Mouse (Mus musculus): ENCODE measurements around the gene Lzts2.
A peak's percentile ranks its signal among the peaks of the same experiment; 100 is the strongest.

Lzts2 gene

DNA sequence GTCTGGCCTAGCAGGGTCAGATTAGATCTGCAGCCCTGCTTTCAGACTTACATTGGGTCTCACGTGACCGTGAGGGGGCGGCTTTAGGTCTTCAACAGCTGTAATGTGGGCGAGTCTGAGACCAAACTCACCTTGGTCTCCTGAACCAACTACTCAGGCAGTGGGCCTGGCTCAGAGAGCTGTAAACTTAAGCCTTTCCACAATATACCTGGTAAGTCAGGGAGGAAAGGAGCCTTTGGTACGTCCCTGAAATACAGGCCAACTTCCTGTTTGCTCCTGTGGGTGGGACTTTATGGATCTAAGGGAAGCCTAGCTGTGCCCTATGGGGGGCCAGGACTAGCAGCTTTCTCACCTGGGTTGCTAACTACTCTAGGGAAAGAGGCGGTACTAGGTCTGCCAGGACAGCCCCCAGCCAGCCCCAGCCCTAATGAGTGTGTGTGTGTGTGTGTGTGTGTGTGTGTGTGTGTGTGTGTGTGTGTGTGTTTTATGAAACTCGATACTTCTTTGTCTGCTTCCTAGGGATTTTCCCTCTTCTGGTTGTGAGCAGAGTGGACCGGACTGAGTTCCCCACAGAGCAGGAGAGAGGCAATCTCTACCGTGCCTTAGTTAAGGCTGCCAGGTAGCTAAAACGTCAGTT is at the start of gene Lzts2:
Gene Lzts2, plus strand, starts transcription at position 80 of the 637 bp plus-strand sequence.
- DNase-seq (ENCODE audit: low spot score), result no peak

GRCm38 (mm10) chr19:44965978-44966377 is 48.2 kb upstream of the Lzts2 start:
- DNase-seq (ENCODE audit: low spot score), result no peak

- no peak for DNase-seq (ENCODE audit: low spot score)
These were observed 45.9 kb upstream of the Lzts2 start for GRCm38 (mm10) chr19:44968329-44968728.

DNA sequence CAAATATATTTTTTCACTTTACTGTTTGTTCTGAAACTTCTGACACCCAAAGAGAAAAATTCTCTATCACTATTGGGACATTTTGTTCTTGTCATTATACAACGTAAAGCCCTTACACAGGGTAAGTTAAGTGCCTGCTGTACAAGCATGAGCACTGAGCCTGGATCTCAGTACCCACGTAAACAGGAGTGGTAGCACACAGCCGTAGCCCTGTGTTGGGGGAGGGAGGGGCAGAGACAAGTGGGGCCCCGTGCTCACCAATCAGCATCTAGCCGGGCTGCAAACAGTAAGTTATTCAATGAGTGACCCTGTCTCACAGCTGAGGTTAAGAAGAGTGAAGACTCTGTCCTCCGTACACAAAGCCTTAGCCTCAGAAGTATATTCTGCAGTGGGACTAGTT is 37.6 kb upstream of the Lzts2 start:
- no peak for DNase-seq (ENCODE audit: low spot score)

GRCm38 (mm10) chr19:44977148-44977547 is 37.1 kb upstream of the Lzts2 start:
- DNase-seq (ENCODE audit: low spot score), result no peak

GRCm38 (mm10) chr19:44980787-44981186 is 33.4 kb upstream of the Lzts2 start:
- no peak for DNase-seq (ENCODE audit: low spot score)

- no peak for DNase-seq (ENCODE audit: low spot score)
These were observed 31.6 kb upstream of the Lzts2 start for GRCm38 (mm10) chr19:44982477-44983115.

DNA sequence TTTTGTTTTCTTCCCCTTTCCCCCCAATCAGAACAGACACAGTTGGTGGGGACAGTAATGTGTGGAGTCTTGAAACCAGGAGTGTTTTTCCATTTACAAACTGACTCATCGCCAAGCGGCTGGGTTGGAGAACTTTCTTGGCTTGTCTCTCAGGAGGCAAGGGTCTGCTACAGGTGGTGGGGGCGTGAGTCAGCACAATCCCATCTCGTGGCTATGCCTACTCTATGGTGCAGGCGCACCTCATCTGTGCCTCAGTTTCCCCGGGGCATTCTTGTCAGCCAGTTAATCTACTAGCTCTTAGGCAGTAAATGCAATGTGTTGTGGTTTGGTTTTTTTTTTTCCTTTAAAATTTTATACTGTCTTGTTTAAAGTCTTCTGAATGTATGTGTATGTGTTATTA is 30.8 kb upstream of the Lzts2 start:
- DNase-seq (ENCODE audit: low spot score), result no peak

DNA sequence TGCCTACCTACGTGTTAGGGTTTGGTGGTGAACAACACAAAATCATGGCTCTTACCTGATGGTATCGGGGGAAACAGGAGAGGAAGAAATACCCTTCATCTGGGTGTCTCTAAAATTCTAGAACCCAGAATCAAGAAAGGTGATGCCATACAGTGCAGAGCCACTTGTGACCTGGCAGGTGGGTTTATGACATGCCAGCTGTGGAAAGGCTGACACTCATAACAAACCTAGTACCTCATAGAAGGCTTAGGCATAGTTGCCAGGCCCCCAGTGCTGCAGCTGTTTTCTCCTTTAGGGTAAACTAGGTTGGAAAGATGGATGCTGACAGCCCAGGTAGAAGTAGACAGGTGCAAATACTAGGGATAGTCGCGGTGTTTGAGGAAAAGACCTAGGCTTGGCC is 29.8 kb upstream of the Lzts2 start:
- no peak for DNase-seq (ENCODE audit: low spot score)

GRCm38 (mm10) chr19:44985159-44985988 is 28.8 kb upstream of the Lzts2 start:
- no peak for DNase-seq (ENCODE audit: low spot score)

DNA sequence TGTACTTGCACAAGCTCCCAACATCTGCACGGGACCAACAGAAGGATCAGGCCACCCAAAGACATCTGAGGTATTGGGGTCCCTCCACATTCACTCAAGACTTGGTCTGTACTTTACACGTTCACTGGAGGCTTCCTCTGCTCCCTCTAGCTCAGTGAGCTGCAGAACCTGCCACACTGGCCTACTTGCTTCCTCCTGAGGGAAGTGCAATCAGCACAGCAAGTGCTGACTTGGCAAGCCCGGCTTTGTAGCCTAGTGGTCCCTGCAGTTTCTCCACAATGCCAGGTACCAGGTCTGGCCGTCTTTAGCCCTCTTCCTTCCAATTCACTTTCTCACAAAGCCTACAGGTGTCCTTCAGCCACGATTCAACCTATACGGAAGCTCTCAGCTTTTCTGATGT is 27.2 kb upstream of the Lzts2 start:
- no peak for DNase-seq (ENCODE audit: low spot score)

DNA sequence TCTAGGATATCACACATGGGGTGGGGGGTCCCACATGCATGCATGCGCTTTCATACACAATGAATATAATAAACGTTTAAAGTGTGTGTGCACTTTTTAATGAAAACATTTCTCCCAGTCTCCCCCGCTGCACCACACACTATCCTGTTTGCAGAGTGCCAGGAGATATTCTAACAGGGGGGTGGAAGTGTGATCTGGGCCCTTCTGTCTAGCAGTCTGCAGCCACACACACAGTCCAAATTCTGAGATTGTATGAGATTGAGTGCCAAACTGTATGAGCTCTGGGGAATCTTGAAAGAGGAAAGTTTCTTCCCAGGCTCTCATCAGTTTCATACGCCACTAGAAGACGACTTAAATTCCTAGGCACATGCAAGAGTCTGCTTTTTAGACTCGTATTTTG is 26.4 kb upstream of the Lzts2 start:
- no peak for DNase-seq (ENCODE audit: low spot score)

DNA sequence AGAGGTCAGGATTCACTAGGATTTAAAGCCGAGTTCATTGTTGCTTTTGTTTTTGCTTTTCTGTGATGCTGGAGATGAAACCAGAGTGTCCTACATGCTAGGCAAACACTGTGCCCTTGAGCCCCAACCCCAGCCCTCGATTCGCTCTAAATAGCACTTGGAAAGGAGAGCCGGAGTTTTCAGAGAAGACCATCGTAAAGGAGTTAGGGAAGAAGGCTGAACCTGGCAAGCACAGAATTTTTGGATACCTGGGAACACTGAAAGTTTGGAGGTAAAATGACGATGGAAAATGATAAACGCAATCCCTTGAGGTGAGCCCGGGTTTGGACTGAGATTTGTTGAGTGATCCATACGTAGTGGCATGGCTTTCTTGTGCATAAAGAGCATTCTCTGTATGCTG is 25.9 kb upstream of the Lzts2 start:
- no peak for DNase-seq (ENCODE audit: low spot score)

GRCm38 (mm10) chr19:44988831-44989566 is 25.2 kb upstream of the Lzts2 start, which contains the start of gene Sema4g:
TSS of gene Sema4g (plus strand) at chr19:44989101.
- peak; percentile 41 for DNase-seq (ENCODE audit: low spot score)

- DNase-seq (ENCODE audit: low spot score), result no peak
These were observed 24.4 kb upstream of the Lzts2 start for GRCm38 (mm10) chr19:44989567-44990495.

DNA sequence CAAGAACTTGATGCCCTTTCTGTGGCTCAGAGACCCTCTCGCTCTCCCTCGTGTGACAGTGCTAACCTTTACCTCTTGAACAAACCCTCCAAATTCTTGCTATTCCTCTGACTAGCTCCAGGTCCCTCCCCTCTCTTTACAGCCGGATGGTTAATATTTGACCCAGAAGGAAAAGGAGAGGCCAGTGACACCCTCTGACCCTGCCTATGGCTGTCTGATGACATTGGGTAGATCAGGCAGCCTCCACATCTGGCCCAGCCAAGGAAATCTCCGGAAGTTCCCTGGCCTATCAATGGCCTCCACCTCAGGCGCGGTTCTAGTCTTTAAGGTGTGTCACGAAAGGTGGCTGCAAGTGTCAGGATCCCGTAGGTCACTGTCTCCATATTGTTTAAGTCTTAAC is 23.2 kb upstream of the Lzts2 start:
- DNase-seq (ENCODE audit: low spot score), result no peak

- DNase-seq (ENCODE audit: low spot score), result no peak
These were observed 22.0 kb upstream of the Lzts2 start for GRCm38 (mm10) chr19:44992246-44992645.

- no peak for DNase-seq (ENCODE audit: low spot score)
These were observed 21.5 kb upstream of the Lzts2 start for GRCm38 (mm10) chr19:44992712-44993111.

DNA sequence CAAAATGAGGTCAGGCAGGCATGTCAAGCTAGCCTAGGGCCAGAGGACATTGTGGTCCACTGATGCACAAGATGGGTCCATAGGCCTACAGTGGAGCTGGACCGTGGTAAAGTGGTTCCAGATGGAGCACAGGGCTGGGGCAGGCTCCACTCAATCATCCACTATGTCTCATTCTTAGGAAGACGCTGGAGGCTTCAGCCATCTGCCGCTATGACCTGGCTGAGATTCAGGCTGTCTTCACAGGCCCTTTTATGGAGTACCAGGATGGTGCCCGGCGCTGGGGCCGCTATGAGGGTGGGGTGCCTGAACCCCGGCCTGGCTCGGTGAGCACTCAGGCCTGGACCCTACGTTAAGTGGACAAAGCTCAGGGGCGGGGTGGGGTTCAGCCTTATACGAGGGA is 16.4 kb upstream of the Lzts2 start:
- no peak for DNase-seq (ENCODE audit: low spot score)

GRCm38 (mm10) chr19:44999647-45000046 is 14.6 kb upstream of the Lzts2 start:
- no peak for DNase-seq (ENCODE audit: low spot score)

DNA sequence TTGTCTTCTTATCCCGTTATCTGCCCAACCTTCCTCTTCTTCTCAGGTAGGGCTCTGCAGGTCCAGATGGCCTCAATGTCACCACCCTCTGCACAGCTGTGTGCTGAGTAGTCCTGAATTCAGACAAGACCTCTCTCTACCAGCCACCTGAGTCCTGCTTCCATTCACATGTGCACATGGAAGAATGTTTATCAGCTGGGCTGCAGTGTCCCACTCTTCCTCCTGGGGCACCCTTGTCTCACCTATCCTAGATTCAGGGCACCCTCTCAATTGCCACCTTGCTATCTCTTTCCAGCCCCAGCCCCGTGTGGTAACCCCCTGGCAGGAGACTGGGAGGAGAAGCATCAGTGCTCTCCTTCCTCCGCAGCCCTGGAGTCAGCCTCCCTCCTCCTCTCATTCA is 11.9 kb upstream of the Lzts2 start:
- no peak for DNase-seq (ENCODE audit: low spot score)

Data from ovary, postnatal 36 days (tissue).